Comparison of ENCODE assay signal across 18 mouse cellular contexts in genomic region chr12:86857290-86857689, GRCm38 (mm10). TPM values are rescaled to one million over a fixed set of nuclear protein-coding genes. Genes with fewer than 3 reads are reported as not detected.
DNase-seq lines count a peak whose midpoint lies in the region; ATAC-seq and TF ChIP-seq lines count a peak whose summit lies in the region.
"Had no signal": no experiment of that assay in that cellular context is flagged by ENCODE, and none has a peak within 500 bp of the region (broad histone marks: within the 10 kb centered on the region; RNA-seq: fewer than 3 reads in every experiment).

No protein-coding gene starts in this region.

- H3ac ChIP-seq in myocyte (ENCODE audit: control insufficient read depth, insufficient read length), result no peak overlapping the region

- no peaks in the 10 kb centered on the region for H3K9me3 ChIP-seq in kidney, embryonic 15.5 days (replicated peaks)
- H3K9me3 ChIP-seq in intestine, embryonic 15.5 days, result no peaks in the 10 kb centered on the region
- H3K9me3 ChIP-seq: embryonic facial prominence, embryonic 12.5 days; hindbrain, embryonic 13.5 days; limb, embryonic 15.5 days; liver, embryonic 15.5 days; midbrain, embryonic 13.5 days had no signal

- 76% methylated on average over 8 of the region's 8 CpGs for WGBS in kidney, embryonic 15.5 days
- WGBS in intestine, embryonic 15.5 days, result 83% methylated on average over 8 of the region's 8 CpGs

- H3K4me2 ChIP-seq in kidney, embryonic 15.5 days, result no peak overlapping the region
- H3K4me2 ChIP-seq in myocyte (ENCODE audit: low read depth), result no peak overlapping the region
- H3K4me2 ChIP-seq in intestine, embryonic 15.5 days (replicated peaks), result no peak overlapping the region
- H3K4me2 ChIP-seq: embryonic facial prominence, embryonic 12.5 days; hindbrain, embryonic 13.5 days; limb, embryonic 15.5 days; liver, embryonic 15.5 days; midbrain, embryonic 13.5 days had no signal

- no peaks in the 10 kb centered on the region for H3K36me3 ChIP-seq in kidney, embryonic 15.5 days
- H3K36me3 ChIP-seq in myocyte (ENCODE audit: control insufficient read depth, insufficient read depth), result no peaks in the 10 kb centered on the region
- no peaks in the 10 kb centered on the region for H3K36me3 ChIP-seq in intestine, embryonic 15.5 days
- H3K36me3 ChIP-seq: embryonic facial prominence, embryonic 12.5 days; hindbrain, embryonic 13.5 days; limb, embryonic 15.5 days; liver, embryonic 15.5 days; midbrain, embryonic 13.5 days had no signal

- H3K4me3 ChIP-seq in kidney, embryonic 15.5 days (replicated peaks), result no peak overlapping the region
- H3K4me3 ChIP-seq in myocyte, result no peak overlapping the region
- no peak overlapping the region for H3K4me3 ChIP-seq in intestine, embryonic 15.5 days (replicated peaks)
- H3K4me3 ChIP-seq: embryonic facial prominence, embryonic 12.5 days; erythroblast, embryonic 14.5 days; hindbrain, embryonic 13.5 days; limb, embryonic 15.5 days; liver, embryonic 15.5 days; midbrain, embryonic 13.5 days had no signal

- H3K9ac ChIP-seq in kidney, embryonic 15.5 days, result no peak overlapping the region
- H3K9ac ChIP-seq in intestine, embryonic 15.5 days, result no peak overlapping the region
- H3K9ac ChIP-seq: embryonic facial prominence, embryonic 12.5 days; hindbrain, embryonic 13.5 days; limb, embryonic 15.5 days; liver, embryonic 15.5 days; midbrain, embryonic 13.5 days had no signal

- intact Hi-C loops in gastrocnemius, postnatal 14 days (cut with DNase I; ENCODE audit: low total_unique reads), result no loop called here

- H3K4me1 ChIP-seq in kidney, embryonic 15.5 days, result peaks cover 45% of the 10 kb centered on the region
- peaks cover 16% of the 10 kb centered on the region for H3K4me1 ChIP-seq in intestine, embryonic 15.5 days (replicated peaks)

- no peak for ATAC-seq in kidney, embryonic 15.5 days (replicated peaks; ENCODE audit: low FRiP score)
- ATAC-seq in intestine, embryonic 15.5 days, result no peak
- ATAC-seq in inflammation-experienced regulatory T-cells, adult 6 months, result no peak
- ATAC-seq: forebrain, embryonic 14.5 days; intestine, embryonic 16.5 days; midbrain, embryonic 13.5 days had no signal

- peak overlapping the region; percentile 24; the same call in 1 of the 2 replicates for H3K27ac ChIP-seq in kidney, embryonic 15.5 days
- H3K27ac ChIP-seq in intestine, embryonic 15.5 days, result no peak overlapping the region
- H3K27ac ChIP-seq: embryonic facial prominence, embryonic 12.5 days; hindbrain, embryonic 13.5 days; limb, embryonic 15.5 days; liver, embryonic 15.5 days; midbrain, embryonic 13.5 days had no signal

- TF ChIP-seq POLR2A in myocyte (IDR thresholded peaks at IDR 0.05; ENCODE audit: insufficient read length, low read depth), result no peak

- peak; percentile 67 for DNase-seq in gastrocnemius, adult 18-20 months (ENCODE audit: low spot score)
- DNase-seq in gastrocnemius, postnatal 10 days, result no peak
- DNase-seq in kidney, adult 9 months, result no peak
- peak; percentile 71 for DNase-seq in gastrocnemius, postnatal 14 days
- DNase-seq: adrenal gland, postnatal 25 days; thymus, postnatal 36 days had no signal

- H3K79me2 ChIP-seq in myocyte (ENCODE audit: control insufficient read depth, insufficient read depth), result no peaks in the 10 kb centered on the region

- no peaks in the 10 kb centered on the region for H3K27me3 ChIP-seq in kidney, embryonic 15.5 days
- no peaks in the 10 kb centered on the region for H3K27me3 ChIP-seq in myocyte (ENCODE audit: control insufficient read depth, insufficient read depth, insufficient read length)
- H3K27me3 ChIP-seq in intestine, embryonic 15.5 days (replicated peaks), result no peaks in the 10 kb centered on the region
- H3K27me3 ChIP-seq: embryonic facial prominence, embryonic 12.5 days; hindbrain, embryonic 13.5 days; limb, embryonic 15.5 days; liver, embryonic 15.5 days; midbrain, embryonic 13.5 days had no signal

TF ChIP-seq in myocyte, 11 proteins besides CTCF, POLR2A, EP300 and RAD21:
- TF ChIP-seq MYOD1 (IDR thresholded peaks at IDR 0.05; ENCODE audit: control insufficient read depth in 1 of 3, insufficient read length in 2 of 3, low read depth in 2 of 3), result no peak
- no peak for TF ChIP-seq USF1 (IDR thresholded peaks at IDR 0.05; ENCODE audit: low read depth)
- TF ChIP-seq SRF (IDR thresholded peaks at IDR 0.05; ENCODE audit: control insufficient read depth, insufficient read length, low read depth), result no peak
- TF ChIP-seq POLR2AphosphoS2 (IDR thresholded peaks at IDR 0.05; ENCODE audit: insufficient read length, low read depth), result no peak
- peak; percentile 60 for TF ChIP-seq REST (IDR thresholded peaks at IDR 0.05; ENCODE audit: insufficient read depth, insufficient read length)
- TF ChIP-seq MAX (IDR thresholded peaks at IDR 0.05; ENCODE audit: low read depth), result no peak

RNA-seq across cellular contexts. Expression of gene Irf2bpl, which starts 27.3 kb away (rescaled TPM):
- total RNA-seq in gastrocnemius, adult 18-20 months (2021), result 10 to 100 TPM; 20.3 to 24.8 TPM
- total RNA-seq in gastrocnemius, postnatal 10 days (2021), result 10 to 100 TPM; 42.9 to 46.7 TPM
- polyA plus RNA-seq in kidney, embryonic 15.5 days (2015; fragmentation: Nextera tagmentation; extraction: Ambion mirVana), result 40.7 and 43.9 TPM in 2 replicates
- total RNA-seq in gastrocnemius, postnatal 14 days (2021), result 10 to 100 TPM; 41.8 to 42.8 TPM
- polyA plus RNA-seq in myocyte (2012; fragmentation: generic; extraction: Trizol), result 59.1 TPM
- 19.6 and 22.4 TPM in 2 replicates for polyA plus RNA-seq in intestine, embryonic 15.5 days (2015; fragmentation: Nextera tagmentation; extraction: Ambion mirVana)
- 10 to 100 TPM in 1 of 3 experiments, 1 to 10 TPM in 2; 8.0 to 14.6 (median 9.4) TPM for polyA plus RNA-seq in inflammation-experienced regulatory T-cells, adult 6 months (2017; shearing (Covaris generic))

Comparison
In these comparisons a context has a peak if more than half of its experiments do, and no peak if none do; other contexts are left out.
1. DNase-seq: peak in gastrocnemius, adult 18-20 months (single experiment) and gastrocnemius, postnatal 14 days (single experiment); none in gastrocnemius, postnatal 10 days (single experiment) and kidney, adult 9 months (single experiment).